Mouse (Mus musculus): Measurements from ENCODE around the gene Lsg1.

Lsg1 gene

DNA sequence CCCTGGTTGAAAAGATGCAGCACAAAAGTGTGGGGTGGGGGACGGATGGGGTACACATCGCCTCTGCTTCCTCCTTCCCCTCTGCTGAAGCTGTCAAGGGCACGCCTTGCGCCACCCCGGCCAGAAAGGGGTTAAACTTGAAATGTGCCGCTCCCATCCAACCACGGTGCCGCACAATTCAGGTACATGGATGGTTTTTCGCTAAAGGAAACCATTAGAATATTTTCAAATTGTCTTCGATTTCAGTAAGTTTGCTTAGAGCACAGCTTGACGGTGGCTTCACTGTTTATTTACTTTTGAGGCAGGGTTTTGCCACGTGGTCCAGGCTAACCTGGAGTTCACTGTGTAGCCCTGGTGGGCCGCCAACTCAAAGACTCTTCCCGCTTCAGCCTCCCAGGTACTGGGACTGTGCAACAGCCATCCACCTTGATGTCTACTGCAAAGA is 36.6 kb downstream of the Lsg1 start, which contains the start of gene Tmem44:
TSS of gene Tmem44 (minus strand) at position 95 of the 445 bp plus-strand sequence.
- no peak for DNase-seq (ENCODE audit: low spot score in 2 of 2)

- peak in 1 of 2 experiments; percentile 75 for DNase-seq (ENCODE audit: low spot score in 2 of 2)
Observed at GRCm38 (mm10) chr16:30549966-30550747, 37.2 kb downstream of the Lsg1 start.

GRCm38 (mm10) chr16:30549516-30549915 is 37.9 kb downstream of the Lsg1 start:
- no peak for DNase-seq (ENCODE audit: low spot score in 2 of 2)

GRCm38 (mm10) chr16:30548291-30548690 is 39.1 kb downstream of the Lsg1 start:
- DNase-seq (ENCODE audit: low spot score in 2 of 2), result no peak

DNA sequence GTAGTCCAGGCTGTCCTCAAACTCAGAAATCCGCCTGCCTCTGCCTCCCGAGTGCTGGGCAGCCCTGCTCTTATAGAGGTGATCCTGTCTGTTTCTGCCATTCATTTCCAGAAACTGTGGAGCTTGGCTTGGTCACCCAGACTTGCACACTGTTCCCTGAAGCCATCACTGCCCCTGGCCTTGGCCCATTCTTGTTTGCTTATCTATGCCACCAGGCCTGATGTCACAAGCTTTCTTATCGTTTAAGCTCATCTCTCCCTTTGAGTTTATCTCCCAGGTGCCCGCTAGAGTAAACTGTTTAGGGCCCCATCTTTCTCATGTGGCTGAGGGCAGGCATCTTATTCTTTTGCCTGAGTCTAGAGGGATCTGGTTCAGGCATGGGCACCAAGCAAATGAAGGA is 42.7 kb downstream of the Lsg1 start:
- DNase-seq (ENCODE audit: low spot score in 2 of 2), result no peak

DNA sequence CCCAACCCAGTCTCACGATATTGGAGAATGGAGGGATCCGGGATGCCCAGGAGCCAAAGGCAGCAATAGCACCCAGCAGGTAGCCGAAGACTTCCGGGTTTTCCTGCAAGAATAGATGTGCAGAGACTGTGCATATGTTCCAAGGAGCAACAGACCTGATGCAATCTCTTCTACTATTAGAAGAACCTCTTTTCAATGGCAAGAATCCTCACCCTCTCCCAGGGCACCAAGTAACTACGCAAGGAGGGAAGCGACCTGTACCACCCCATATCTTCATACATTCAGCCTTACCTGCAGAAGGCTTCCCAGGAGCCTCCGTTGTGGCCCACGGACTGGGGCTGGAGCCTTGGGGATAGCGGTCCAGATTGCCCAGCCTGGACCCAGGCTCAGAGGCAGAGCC is 44.0 kb downstream of the Lsg1 start:
- no peak for DNase-seq (ENCODE audit: low spot score in 2 of 2)

DNA sequence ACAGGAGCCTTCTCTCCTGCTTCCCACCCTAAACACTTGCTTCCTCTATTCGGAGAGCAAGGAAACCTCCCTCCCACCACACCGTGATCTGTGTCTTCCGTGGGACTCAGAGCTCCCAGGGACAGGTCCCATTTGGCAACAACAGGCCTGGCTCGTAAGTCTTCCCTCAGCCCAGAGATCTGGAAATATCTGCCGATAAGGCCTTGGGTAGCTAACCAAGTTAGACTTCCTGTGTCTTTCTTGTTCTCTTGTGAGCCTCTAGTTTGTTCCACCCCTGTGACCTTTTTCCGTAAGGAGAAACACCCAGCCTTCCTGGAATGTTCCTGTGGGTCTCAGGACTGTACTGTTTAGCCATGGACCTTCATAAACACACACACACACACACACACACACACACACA is 44.6 kb downstream of the Lsg1 start:
- DNase-seq (ENCODE audit: low spot score in 2 of 2), result no peak

GRCm38 (mm10) chr16:30540107-30541001 is 47.0 kb downstream of the Lsg1 start:
- DNase-seq (ENCODE audit: low spot score in 2 of 2), result no peak

DNA sequence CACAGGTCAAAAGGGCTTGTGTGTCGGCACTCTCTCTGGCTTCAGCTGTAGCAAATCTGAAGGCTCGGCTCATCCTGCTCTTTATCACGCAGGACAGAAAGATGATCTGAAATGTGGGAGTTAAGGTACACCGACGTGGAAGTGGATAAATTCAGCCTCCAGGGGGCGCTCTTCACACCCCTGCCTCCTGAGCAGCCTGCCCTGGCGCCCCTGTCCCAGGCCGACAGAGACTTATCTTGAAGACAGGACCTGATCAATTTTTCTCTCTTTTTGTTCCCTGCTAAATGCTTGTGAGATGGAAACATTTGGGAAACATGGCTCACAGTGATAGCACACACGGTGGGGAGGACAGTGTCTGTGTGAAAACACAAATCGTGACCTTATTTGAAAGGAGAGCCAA is 48.0 kb downstream of the Lsg1 start:
- no peak for DNase-seq (ENCODE audit: low spot score in 2 of 2)

- no peak for DNase-seq (ENCODE audit: low spot score in 2 of 2)
Observed at GRCm38 (mm10) chr16:30535075-30535474, 52.3 kb downstream of the Lsg1 start.

DNA sequence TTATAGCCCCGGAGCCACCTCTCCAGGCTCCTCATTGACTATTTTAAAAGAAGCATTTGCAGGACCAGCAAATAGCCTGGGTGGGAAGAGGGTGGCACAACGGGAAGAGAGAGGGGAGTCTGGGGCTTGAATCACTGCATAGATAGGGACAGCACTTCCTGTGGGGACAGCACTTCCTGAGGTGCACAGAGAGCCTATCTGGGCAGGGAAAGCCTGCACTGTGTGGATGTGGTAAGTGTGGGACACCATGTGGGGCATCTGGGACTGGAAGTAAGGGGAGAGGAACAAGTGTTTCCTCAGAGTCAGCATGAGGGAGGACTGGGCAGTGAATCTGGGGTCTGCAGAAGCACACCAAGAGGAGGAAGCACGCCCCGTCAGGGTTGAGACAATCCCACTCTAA is 53.8 kb downstream of the Lsg1 start:
- DNase-seq (ENCODE audit: low spot score in 2 of 2), result no peak

DNA sequence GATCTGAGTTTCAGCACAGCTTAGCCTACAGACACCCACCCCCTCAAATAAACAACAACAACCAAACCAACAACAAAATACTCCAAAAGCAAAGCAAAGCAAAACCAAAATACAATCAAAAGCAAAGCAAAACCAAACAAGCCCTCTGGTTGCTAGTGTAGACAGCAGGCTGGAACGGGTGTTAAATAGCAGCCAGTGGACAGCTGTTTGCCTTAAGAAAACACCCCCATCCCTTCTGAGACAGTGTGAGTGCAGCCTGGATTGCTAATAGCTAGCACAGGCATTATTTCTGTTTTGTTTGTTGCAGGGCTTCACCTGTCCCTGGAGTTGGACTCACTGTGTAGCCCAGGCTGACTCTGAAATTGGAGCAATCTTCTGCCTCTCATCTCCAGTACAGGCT is 54.5 kb downstream of the Lsg1 start:
- no peak for DNase-seq (ENCODE audit: low spot score in 2 of 2)

DNA sequence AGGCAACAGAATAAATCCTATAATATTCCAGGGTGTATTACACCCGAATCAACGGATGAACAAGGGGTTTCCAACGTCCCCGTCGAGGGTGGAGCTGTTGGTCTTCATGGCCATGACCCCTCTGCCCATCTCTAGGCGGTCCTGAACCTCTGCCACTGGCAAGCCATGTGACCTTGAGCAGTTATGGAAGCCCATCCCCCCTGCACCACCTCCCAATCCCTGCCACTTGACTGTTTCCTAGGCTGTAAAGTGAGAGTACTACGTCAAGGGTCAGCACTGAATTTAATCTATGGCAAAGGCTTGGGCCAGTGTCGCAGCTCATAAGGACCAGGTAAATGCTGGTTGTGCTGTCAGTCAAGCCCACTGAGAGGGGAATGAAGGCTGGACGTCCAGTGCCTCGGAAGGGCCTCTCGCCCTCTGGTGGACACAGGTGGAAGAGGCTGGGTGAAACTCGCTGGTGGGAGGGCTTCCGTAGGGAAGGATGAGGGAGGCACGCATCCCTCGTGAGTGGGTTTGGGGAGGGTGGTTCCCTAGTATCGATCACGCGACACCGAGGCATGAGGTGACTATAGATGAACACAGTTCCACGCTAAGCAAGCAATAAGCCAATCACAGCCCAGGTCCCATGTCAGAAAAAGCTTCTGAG is 55.5 kb downstream of the Lsg1 start:
- DNase-seq (ENCODE audit: low spot score in 2 of 2), result no peak

DNA sequence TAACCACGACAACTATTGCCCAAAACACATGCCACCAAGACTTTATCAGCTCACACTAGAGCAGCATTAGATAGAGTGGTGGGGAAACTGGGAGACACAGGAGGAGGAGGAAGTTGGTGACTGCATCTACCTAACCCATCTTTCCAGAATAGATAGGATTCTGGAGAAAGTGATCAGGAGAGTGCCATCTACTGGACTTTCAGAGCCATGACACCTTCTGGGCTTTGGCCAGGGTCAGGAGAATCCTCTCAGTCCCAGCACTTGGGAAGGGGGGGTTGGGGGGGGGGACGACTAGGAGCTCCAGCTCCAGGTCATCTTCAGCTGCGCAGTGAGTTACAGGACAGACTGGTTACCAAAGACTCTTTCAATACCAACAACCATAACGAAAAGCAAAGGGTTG is 56.6 kb downstream of the Lsg1 start:
- DNase-seq (ENCODE audit: low spot score in 2 of 2), result no peak

GRCm38 (mm10) chr16:30528386-30528785 is 59.0 kb downstream of the Lsg1 start:
- DNase-seq (ENCODE audit: low spot score in 2 of 2), result no peak

GRCm38 (mm10) chr16:30527889-30528288 is 59.5 kb downstream of the Lsg1 start:
- DNase-seq (ENCODE audit: low spot score in 2 of 2), result no peak

- DNase-seq (ENCODE audit: low spot score in 2 of 2), result peak; percentile 38 to 70
Observed at GRCm38 (mm10) chr16:30525756-30526155, 61.6 kb downstream of the Lsg1 start.

- DNase-seq (ENCODE audit: low spot score in 2 of 2), result no peak
Observed at GRCm38 (mm10) chr16:30524481-30524880, 62.9 kb downstream of the Lsg1 start.

- DNase-seq (ENCODE audit: low spot score in 2 of 2), result no peak
Observed at GRCm38 (mm10) chr16:30522253-30522940, 65.0 kb downstream of the Lsg1 start.

DNA sequence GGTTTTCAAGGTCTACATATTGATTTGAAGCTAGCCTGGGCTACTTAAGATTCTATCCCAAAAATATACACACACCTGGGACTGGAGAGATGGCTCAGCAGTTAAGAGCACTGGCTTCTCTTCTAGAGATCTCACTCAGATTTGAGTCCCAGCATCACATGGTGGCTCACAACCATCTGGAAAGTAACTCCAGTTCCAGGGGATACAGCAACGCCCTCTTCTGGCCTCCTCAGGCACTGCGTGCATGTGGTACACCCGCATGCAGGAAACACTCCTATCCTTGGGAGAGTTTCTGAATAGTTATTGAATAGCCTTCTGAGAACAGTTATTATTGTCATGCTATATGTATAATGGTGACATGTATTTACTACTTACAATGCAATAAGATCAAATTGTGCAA is 66.2 kb downstream of the Lsg1 start:
- DNase-seq (ENCODE audit: low spot score in 2 of 2), result no peak

- peak; percentile 57 to 67 for DNase-seq (ENCODE audit: low spot score in 2 of 2)
Observed at GRCm38 (mm10) chr16:30520361-30520823, 67.0 kb downstream of the Lsg1 start.

Data from urinary bladder, adult 18-20 months (tissue).